Mouse (Mus musculus) cortical plate, adult 2 months (tissue): ENCODE data around the gene Klhl25.

Experiments
- CTCF ChIP-seq: fragments of 200-500 bp; IDR thresholded peaks from 2 replicates; pipeline ENCODE4 v1.5.1; 2011; ENCODE audit warnings: mild to moderate bottlenecking, control low read depth, low read length; ENCODE audit not compliant: insufficient read depth; ENCODE audit errors: extremely low read depth
- POLR2A ChIP-seq: fragments of 200-500 bp; IDR thresholded peaks from 2 replicates; pipeline ENCODE4 v1.6.1; 2011; ENCODE audit warnings: mild to moderate bottlenecking, low read length, control low read depth; ENCODE audit not compliant: insufficient read depth; ENCODE audit errors: extremely low read depth

DNA sequence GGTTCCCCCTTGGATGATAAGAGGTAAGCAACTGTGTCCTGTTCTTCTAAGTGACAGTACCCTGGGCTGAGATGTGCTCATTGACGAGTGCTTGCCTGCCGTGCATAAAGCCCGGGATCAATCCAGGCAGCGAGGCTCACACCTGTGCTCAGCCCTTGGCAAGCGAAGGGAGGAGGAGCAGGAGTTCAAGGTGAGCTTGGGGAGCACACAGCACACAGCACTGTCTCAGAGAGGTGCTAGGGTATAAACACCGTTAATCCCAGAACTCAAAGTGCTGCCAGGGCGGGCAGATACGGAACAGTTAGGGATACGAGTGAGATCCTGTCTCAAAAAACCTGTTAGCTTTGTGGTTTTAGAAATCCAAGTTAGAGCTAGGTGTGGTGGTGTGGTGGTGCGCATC lies 3.2 kb downstream of the Klhl25 start:
- no peak for TF ChIP-seq CTCF
- no peak for TF ChIP-seq POLR2A
